Mouse (Mus musculus) splenic B cell, adult 2 months (primary cell): ENCODE measurements around the gene Paxx.
A peak's percentile ranks its signal among the peaks of the same experiment; 100 is the strongest.

Source experiments
- DNase-seq: peaks from one replicate; pipeline ENCODE4 v3.0.0-alpha.2; 2011; ENCODE audit warnings: low read depth, low spot score
- H3K27me3 ChIP-seq: 2 replicates; pipeline ENCODE4 v1.6.1; 2012; ENCODE audit warnings: mild to moderate bottlenecking, low read length, moderate library complexity, mixed read lengths; ENCODE audit not compliant: control insufficient read depth, poor library complexity, insufficient read depth, severe bottlenecking
- H3K36me3 ChIP-seq: 2 replicates; pipeline ENCODE4 v1.6.1; 2012; ENCODE audit warnings: mild to moderate bottlenecking, low read length, moderate library complexity, mixed read lengths; ENCODE audit not compliant: control insufficient read depth, poor library complexity, insufficient read depth, severe bottlenecking

Paxx gene

GRCm38 (mm10) chr2:25436286-25436820 is 24.5 kb downstream of the Paxx start:
- Histone ChIP-seq H3K27me3 (no peaks in the 10 kb centered on the region), H3K36me3 (no peaks in the 10 kb centered on the region; the same call in 1 of the 2 replicates)
- DNase-seq, result no peak

GRCm38 (mm10) chr2:25434292-25434691 is 26.6 kb downstream of the Paxx start:
- H3K36me3 ChIP-seq, result no peaks in the 10 kb centered on the region; the same call in none of the 2 replicates
- no peak for DNase-seq
- H3K27me3 ChIP-seq, result no peaks in the 10 kb centered on the region

DNA sequence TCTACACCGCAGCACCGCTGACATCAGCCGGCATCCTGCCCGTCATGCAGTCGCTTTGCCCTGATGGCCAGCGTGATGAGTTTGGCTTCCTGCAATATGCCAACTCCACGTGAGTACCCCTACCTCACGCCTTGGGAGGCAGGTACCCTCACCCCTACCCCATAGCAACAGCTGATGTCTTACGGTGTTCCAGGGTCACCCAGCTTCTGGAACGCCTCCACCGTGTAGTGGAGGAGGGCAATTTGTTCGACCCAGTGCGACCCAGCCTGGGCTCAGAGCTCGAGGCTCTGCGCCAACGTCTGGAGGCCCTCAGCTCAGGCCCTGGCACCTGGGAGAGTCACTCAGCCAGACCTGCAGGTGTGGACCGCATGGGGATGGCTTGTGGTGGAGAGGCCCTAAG is 27.8 kb downstream of the Paxx start:
- no peaks in the 10 kb centered on the region for H3K27me3 ChIP-seq
- no peaks in the 10 kb centered on the region; the same call in none of the 2 replicates for H3K36me3 ChIP-seq
- DNase-seq, result no peak

GRCm38 (mm10) chr2:25432326-25433098 is 28.4 kb downstream of the Paxx start:
- DNase-seq, result no peak
- no peaks in the 10 kb centered on the region; the same call in none of the 2 replicates for H3K36me3 ChIP-seq
- H3K27me3 ChIP-seq, result no peaks in the 10 kb centered on the region

DNA sequence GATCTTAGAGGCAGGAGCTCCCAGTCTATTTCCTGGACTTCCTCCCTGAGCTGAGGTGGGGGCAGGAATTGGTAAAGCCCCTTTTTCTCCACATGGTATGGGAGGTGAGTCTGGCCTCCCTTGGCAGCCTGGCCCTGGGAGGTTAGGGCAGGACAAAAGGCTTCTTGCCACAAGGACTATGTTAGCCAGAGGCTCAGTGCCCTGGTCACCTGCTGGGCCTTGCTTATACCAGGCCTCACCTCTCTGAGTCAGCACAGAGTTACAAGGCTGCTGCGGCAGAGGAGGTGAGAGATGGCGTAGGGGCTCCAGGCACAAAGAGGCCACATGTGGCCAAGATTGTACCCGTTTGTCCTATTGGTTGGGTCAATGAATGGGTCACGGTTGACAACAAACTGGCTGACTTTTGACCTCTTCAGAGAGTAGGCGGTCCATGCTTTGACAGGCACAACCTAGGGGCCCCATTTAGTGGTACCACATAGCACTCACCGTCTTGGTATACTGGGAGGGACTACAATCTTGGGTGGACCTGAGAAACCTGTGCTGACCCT is 29.5 kb downstream of the Paxx start:
- no peak for DNase-seq
- no peaks in the 10 kb centered on the region; the same call in 1 of the 2 replicates for H3K36me3 ChIP-seq
- H3K27me3 ChIP-seq, result no peaks in the 10 kb centered on the region

GRCm38 (mm10) chr2:25430395-25431233 is 30.3 kb downstream of the Paxx start:
- no peaks in the 10 kb centered on the region for H3K27me3 ChIP-seq
- peak; percentile 13 for DNase-seq
- no peaks in the 10 kb centered on the region; the same call in 1 of the 2 replicates for H3K36me3 ChIP-seq

- Histone ChIP-seq H3K27me3 (no peaks in the 10 kb centered on the region), H3K36me3 (no peaks in the 10 kb centered on the region; the same call in 1 of the 2 replicates)
- peak; percentile 13 for DNase-seq
Observed at GRCm38 (mm10) chr2:25429435-25430180, 31.3 kb downstream of the Paxx start.

GRCm38 (mm10) chr2:25428442-25429236 is 32.3 kb downstream of the Paxx start, which contains the start of gene Abca2:
Gene Abca2 (plus strand): TSS chr2:25428703.
- DNase-seq, result peak; percentile 95
- H3K36me3 ChIP-seq, result no peaks in the 10 kb centered on the region; the same call in 1 of the 2 replicates
- H3K27me3 ChIP-seq, result no peaks in the 10 kb centered on the region

- Histone ChIP-seq H3K27me3 (no peaks in the 10 kb centered on the region), H3K36me3 (no peaks in the 10 kb centered on the region; the same call in 1 of the 2 replicates)
- no peak for DNase-seq
Observed at GRCm38 (mm10) chr2:25427256-25427655, 33.6 kb downstream of the Paxx start.

DNA sequence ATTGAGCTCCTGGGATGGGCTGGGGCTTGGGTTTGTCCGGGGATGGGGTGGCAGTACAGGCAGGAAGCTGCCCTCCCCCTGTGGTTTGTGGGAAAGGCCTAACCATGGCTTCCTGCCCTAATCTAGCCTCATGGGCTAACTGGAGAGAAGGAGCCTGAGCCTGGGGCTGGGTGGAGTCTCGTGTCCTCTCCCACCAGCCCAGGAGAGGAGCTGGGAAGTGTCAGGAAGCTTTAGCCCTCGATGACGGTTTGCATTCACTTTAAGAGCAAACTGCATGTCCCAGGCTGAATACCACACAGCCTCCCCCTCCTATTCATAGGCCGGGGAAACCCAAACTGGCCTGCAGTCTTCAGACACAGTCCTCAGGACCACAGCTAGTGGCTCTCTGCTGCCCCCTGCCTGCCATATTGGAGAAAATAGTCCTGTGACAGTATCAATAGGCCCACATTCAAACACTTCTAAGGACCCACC is 34.1 kb downstream of the Paxx start:
- no peaks in the 10 kb centered on the region; the same call in 1 of the 2 replicates for H3K36me3 ChIP-seq
- peak; percentile 89 for DNase-seq

GRCm38 (mm10) chr2:25425481-25425880 is 35.4 kb downstream of the Paxx start:
- Histone ChIP-seq H3K36me3 (no peaks in the 10 kb centered on the region), H3K27me3 (no peaks in the 10 kb centered on the region)
- DNase-seq, result no peak

More for the DNA sequence above, 34.1 kb downstream of the Paxx start:
- no peaks in the 10 kb centered on the region for H3K27me3 ChIP-seq

GRCm38 (mm10) chr2:25423626-25424025 is 37.3 kb downstream of the Paxx start:
- Histone ChIP-seq H3K36me3 (no peaks in the 10 kb centered on the region), H3K27me3 (no peaks in the 10 kb centered on the region)
- DNase-seq, result no peak
